Mouse (Mus musculus) heart, adult 2 months (tissue): ENCODE measurements around the gene Limch1. TPM values are rescaled to one million over a fixed set of nuclear protein-coding genes. Genes with fewer than 3 reads are reported as not detected.

Source experiments
- DNase-seq, 2 experiments: peaks; one replicate each; pipeline ENCODE4 v3.0.0; 2021
- H3K27ac ChIP-seq: fragments of 200-600 bp; 2 replicates; pipeline ENCODE4 v1.8.1; 2022
- H3K27me3 ChIP-seq: fragments of 200-500 bp; 2 replicates; pipeline ENCODE4 v1.6.1; 2012; ENCODE audit warnings: mild to moderate bottlenecking, low read length, inconsistent platforms, mixed read lengths; ENCODE audit not compliant: control insufficient read depth, insufficient read depth
- H3K36me3 ChIP-seq: fragments of 200-500 bp; 2 replicates; pipeline ENCODE4 v1.6.1; 2012; ENCODE audit warnings: low read length, inconsistent platforms; ENCODE audit not compliant: control insufficient read depth, insufficient read depth
- H3K4me1 ChIP-seq: fragments of 200-500 bp; 2 replicates; pipeline ENCODE4 v1.6.1; 2011; ENCODE audit warnings: low read length; ENCODE audit not compliant: control insufficient read depth, insufficient read depth
- H3K4me3 ChIP-seq: fragments of 200-600 bp; 2 replicates; pipeline ENCODE4 v1.8.1; 2022
- H3K79me2 ChIP-seq: fragments of 200-500 bp; replicated peaks from 2 replicates; pipeline ENCODE4 v1.6.1; 2012; ENCODE audit warnings: mild to moderate bottlenecking, inconsistent platforms, low read length, moderate library complexity, mixed read lengths; ENCODE audit not compliant: control insufficient read depth, insufficient read depth
- H3K9ac ChIP-seq: fragments of 200-500 bp; 2 replicates; pipeline ENCODE4 v1.6.1; 2012; ENCODE audit warnings: low read depth, mild to moderate bottlenecking, control low read depth, inconsistent platforms, low read length, mixed read lengths
- CTCF ChIP-seq: fragments of 200-600 bp; IDR thresholded peaks from 2 replicates; pipeline ENCODE4 v1.8.1; 2022; ENCODE audit warnings: antibody characterized with exemption, mild to moderate bottlenecking, moderate library complexity
- EP300 ChIP-seq: fragments of 200-500 bp; IDR thresholded peaks from 2 replicates; pipeline ENCODE4 v1.6.1; 2011; ENCODE audit warnings: low read depth, low read length, control low read depth; ENCODE audit not compliant: insufficient read depth
- POLR2A ChIP-seq: fragments of 200-500 bp; IDR thresholded peaks from 2 replicates; pipeline ENCODE4 v1.6.1; 2011; ENCODE audit warnings: mild to moderate bottlenecking, low read depth, low read length, control low read depth; ENCODE audit not compliant: insufficient read depth
- whole genome bisulfite sequencing: fragments of 180-500 bp; shearing (Covaris S2); methylation state at CpG from one replicate; pipeline ENCODE4 v1.1.7; 2018; 5-methylcytosine and 5-hydroxymethylcytosine counted together
- intact Hi-C: fragments of 180-260 bp; cut with DNase I; formaldehyde crosslinking; loops from one replicate; pipeline ENCODE4 v1.15.1; 2025
- polyA plus RNA-seq: library from polyadenylated mRNA; depleted of rRNA; stranded (reverse); fragments of >200 nt; gene quantifications from 2 replicates; pipeline ENCODE4 v1.2.3, GENCODE M21; 2012
- total RNA-seq, 2 experiments: library from RNA; stranded (reverse); gene quantifications; 2 replicates each; pipeline ENCODE4 v1.2.3; 2021

Gene Limch1
- total and polyA plus RNA-seq, 3 experiments, result 60.2 to 277 (median 230) TPM

- Histone ChIP-seq H3K36me3 (peaks cover under 1% of the 10 kb centered on the region), H3K9ac (no peak overlapping the region), H3K4me1 (peaks cover 1% of the 10 kb centered on the region; the same call in 1 of the 2 replicates), H3K27ac (no peak overlapping the region), H3K79me2 (no peaks in the 10 kb centered on the region), H3K4me3 (no peak overlapping the region), H3K27me3 (no peaks in the 10 kb centered on the region)
- intact Hi-C loops, result no loop called here
- WGBS, result 68% methylated on average over 6 of the region's 6 CpGs
- DNase-seq, result no peak
- TF ChIP-seq EP300 (no peak), POLR2A (no peak), CTCF (no peak)
These were observed 219.8 kb downstream of the Limch1 start for GRCm38 (mm10) chr5:66965442-66965841.

GRCm38 (mm10) chr5:66967147-66967546 is 221.5 kb downstream of the Limch1 start:
- H3K36me3 ChIP-seq, result peaks cover 3% of the 10 kb centered on the region
- no peaks in the 10 kb centered on the region for H3K79me2 ChIP-seq
- H3K27ac ChIP-seq, result no peak overlapping the region
- no peak overlapping the region for H3K4me3 ChIP-seq
- H3K9ac ChIP-seq, result no peak overlapping the region
- TF ChIP-seq CTCF (no peak), EP300 (no peak), POLR2A (no peak)
- peaks cover 1% of the 10 kb centered on the region; the same call in 1 of the 2 replicates for H3K4me1 ChIP-seq
- no peaks in the 10 kb centered on the region for H3K27me3 ChIP-seq
- no peak for DNase-seq
- WGBS, result 66% methylated on average over 2 of the region's 2 CpGs
- intact Hi-C loops, result no loop called here

GRCm38 (mm10) chr5:66967646-66968045 is 222.0 kb downstream of the Limch1 start:
- intact Hi-C loops, result no loop called here
- Histone ChIP-seq H3K36me3 (peaks cover 3% of the 10 kb centered on the region), H3K4me1 (peaks cover 1% of the 10 kb centered on the region; the same call in 1 of the 2 replicates), H3K27me3 (no peaks in the 10 kb centered on the region), H3K4me3 (peak overlapping the region; percentile 26), H3K27ac (peak overlapping the region; percentile 67), H3K9ac (no peak overlapping the region), H3K79me2 (no peaks in the 10 kb centered on the region)
- DNase-seq, result no peak
- no peak for TF ChIP-seq CTCF
- no peak for TF ChIP-seq POLR2A
- no peak for TF ChIP-seq EP300
- 53% methylated on average over 4 of the region's 4 CpGs for WGBS

- 8% methylated on average over 23 of the region's 23 CpGs for WGBS
- Histone ChIP-seq H3K9ac (no peak overlapping the region), H3K36me3 (peaks cover 7% of the 10 kb centered on the region; the same call in 1 of the 2 replicates), H3K27ac (peak overlapping the region; percentile 67), H3K79me2 (no peaks in the 10 kb centered on the region), H3K27me3 (no peaks in the 10 kb centered on the region), H3K4me3 (peak overlapping the region; percentile 26), H3K4me1 (peaks cover 1% of the 10 kb centered on the region; the same call in 1 of the 2 replicates)
- intact Hi-C loops, result no loop called here
- 0 out of 2 replicates have a peak, but pooled peaks have one; percentile 7 for TF ChIP-seq CTCF
- no peak for TF ChIP-seq POLR2A
- DNase-seq, result peak in 1 of 2 experiments; percentile 46
These were observed 222.6 kb downstream of the Limch1 start for GRCm38 (mm10) chr5:66968059-66968833.

GRCm38 (mm10) chr5:66968925-66969711 is 223.5 kb downstream of the Limch1 start:
- H3K9ac ChIP-seq, result no peak overlapping the region
- 70% methylated on average over 19 of the region's 19 CpGs for WGBS
- peaks cover 8% of the 10 kb centered on the region; the same call in 1 of the 2 replicates for H3K36me3 ChIP-seq

More at GRCm38 (mm10) chr5:66968925-66969711, 223.5 kb downstream of the Limch1 start:
- no peak for DNase-seq
- Histone ChIP-seq H3K4me1 (peaks cover 1% of the 10 kb centered on the region; the same call in 1 of the 2 replicates), H3K4me3 (no peak overlapping the region), H3K79me2 (no peaks in the 10 kb centered on the region), H3K27me3 (no peaks in the 10 kb centered on the region), H3K27ac (no peak overlapping the region; the same call in 1 of the 2 replicates)
- intact Hi-C loops, result no loop called here
- TF ChIP-seq POLR2A (no peak), EP300 (no peak), CTCF (no peak)
